Mouse (Mus musculus) kidney, adult 2 months (tissue): Measurements from ENCODE around the gene Ilk.

Source experiments
- CTCF ChIP-seq: fragments of 200-500 bp; conservative IDR thresholded peaks from 2 replicates; pipeline ENCODE4 v1.5.1; 2011; ENCODE audit warnings: low read depth, mild to moderate bottlenecking, control low read depth, low read length, moderate library complexity, mixed read lengths; ENCODE audit not compliant: insufficient read depth, insufficient read length
- POLR2A ChIP-seq: fragments of 200-500 bp; IDR thresholded peaks from one replicate; pipeline ENCODE4 v1.6.1; 2011; ENCODE audit warnings: low read depth, low read length, control low read depth

DNA sequence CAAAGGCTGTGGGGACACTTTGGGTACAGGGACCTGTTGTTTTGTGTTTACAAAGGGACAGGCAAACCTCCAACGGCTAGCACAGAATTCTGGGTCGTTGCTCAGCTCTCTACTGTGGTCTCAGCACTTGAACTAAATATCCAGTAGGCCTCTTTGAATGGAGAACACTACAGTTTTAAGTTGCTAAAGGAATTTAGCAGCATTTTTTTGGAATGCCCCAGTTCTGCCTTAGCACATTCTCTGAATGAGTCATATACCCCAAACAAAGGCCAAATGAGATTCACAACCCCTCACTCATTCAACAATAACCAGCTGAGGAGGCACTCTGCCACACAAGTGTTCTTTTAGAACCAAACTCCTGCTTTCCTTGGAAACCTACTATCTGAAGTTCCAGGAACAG lies 14.5 kb upstream of the Ilk start:
- TF ChIP-seq CTCF (no peak), POLR2A (no peak)
